Mouse (Mus musculus): ENCODE measurements around the gene Anxa1.

DNA sequence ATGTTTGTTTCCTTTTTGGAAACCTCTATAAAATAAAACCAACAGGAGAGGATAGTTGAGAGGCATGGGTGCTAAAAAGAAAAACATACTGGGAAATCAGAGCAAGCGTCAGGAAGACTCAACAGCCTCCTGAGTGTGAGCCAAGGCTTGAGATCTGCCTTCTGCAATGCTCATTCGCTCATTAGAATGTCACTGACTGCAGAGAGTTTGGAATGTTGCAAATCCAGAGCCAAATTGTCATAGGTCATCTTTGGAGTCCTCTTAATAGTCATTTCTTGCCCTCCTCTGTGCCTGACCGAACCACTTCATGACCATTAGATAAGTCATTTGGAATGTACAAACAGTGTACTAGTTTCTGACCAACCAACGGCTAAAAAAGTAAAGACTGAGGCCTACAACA, 8.4 kb upstream of the Anxa1 start:
- TF ChIP-seq CTCF (IDR thresholded peaks at IDR 0.05; ENCODE audit: low read depth, low read length): no peak
- TF ChIP-seq POLR2A (IDR thresholded peaks at IDR 0.05; ENCODE audit: extremely low read depth, insufficient read depth, low read length): no peak

Measured in liver, adult 2 months (tissue).